Mouse (Mus musculus) MEL (cell line): ENCODE measurements at regions not wholly inside any gene's neighbourhood (a gene's known extent, or its start where the extent isn't known, plus 50 kb on each side); places are given as distances from the start of the nearest gene placed in this dataset.

Source experiments
- CHD1 ChIP-seq: IDR thresholded peaks from 2 replicates; pipeline ENCODE4 v1.6.1; 2012; ENCODE audit warnings: low read depth, mild to moderate bottlenecking, inconsistent platforms, low read length, improper control_type of control experiment
- CTCF ChIP-seq, 3 experiments: IDR thresholded peaks in 2 of 3; conservative IDR thresholded peaks in 1 of 3; 2 replicates each; pipeline ENCODE4 v1.5.1; 2011 to 2012; ENCODE audit warnings: low read length in 3 of 3, low read depth in 2 of 3, mild to moderate bottlenecking in 2 of 3, improper control_type of control experiment in 1 of 3, inconsistent platforms in 1 of 3, mixed read lengths in 1 of 3, moderate library complexity in 1 of 3; ENCODE audit not compliant: control insufficient read depth in 1 of 3, insufficient read depth in 1 of 3, poor library complexity in 1 of 3, severe bottlenecking in 1 of 3
- ELF1 ChIP-seq: IDR thresholded peaks from 2 replicates; pipeline ENCODE4 v1.6.1; 2014; ENCODE audit warnings: low read depth, mild to moderate bottlenecking, inconsistent platforms, low read length, improper control_type of control experiment, moderate library complexity
- MAX ChIP-seq: IDR thresholded peaks from 2 replicates; pipeline ENCODE4 v1.6.1; 2011; ENCODE audit warnings: low read length, improper control_type of control experiment
- MAZ ChIP-seq: IDR thresholded peaks from 2 replicates; pipeline ENCODE4 v1.6.1; 2012; ENCODE audit warnings: low read depth, mild to moderate bottlenecking, inconsistent platforms, low read length, improper control_type of control experiment
- MEF2A ChIP-seq: IDR thresholded peaks from 2 replicates; pipeline ENCODE4 v1.6.1; 2014; ENCODE audit warnings: low read depth, mild to moderate bottlenecking, inconsistent platforms, low read length, improper control_type of control experiment; ENCODE audit not compliant: poor library complexity, insufficient replicate concordance, severe bottlenecking; ENCODE audit errors: extremely low read depth
- NRF1 ChIP-seq: IDR thresholded peaks from 2 replicates; pipeline ENCODE4 v1.6.1; 2014; ENCODE audit warnings: low read depth, mild to moderate bottlenecking, inconsistent platforms, low read length, improper control_type of control experiment, moderate library complexity; ENCODE audit not compliant: poor library complexity, insufficient read depth, severe bottlenecking
- POLR2AphosphoS5 ChIP-seq: IDR thresholded peaks from 2 replicates; pipeline ENCODE4 v1.6.1; 2012; ENCODE audit warnings: low read depth, borderline replicate concordance, mild to moderate bottlenecking, inconsistent platforms, low read length, moderate library complexity, mixed read lengths
- SIN3A ChIP-seq: IDR thresholded peaks from 2 replicates; pipeline ENCODE4 v1.6.1; 2012; ENCODE audit warnings: low read length, improper control_type of control experiment, inconsistent platforms
- ZMIZ1 ChIP-seq: IDR thresholded peaks from 2 replicates; pipeline ENCODE4 v1.6.1; 2012; ENCODE audit warnings: low read depth, mild to moderate bottlenecking, inconsistent platforms, low read length, improper control_type of control experiment, moderate library complexity
- ZNF384 ChIP-seq: IDR thresholded peaks from 2 replicates; pipeline ENCODE4 v1.6.1; 2012; ENCODE audit warnings: low read depth, mild to moderate bottlenecking, inconsistent platforms, low read length, improper control_type of control experiment

- TF ChIP-seq MEF2A: no peak
- TF ChIP-seq CTCF (IDR thresholded peaks at IDR 0.05 in 2 of 3, conservative IDR thresholded peaks at IDR 0.05 in 1 of 3; ENCODE audit: control insufficient read depth in 1 of 3, insufficient read depth in 1 of 3, low read depth in 2 of 3, low read length in 3 of 3, poor library complexity in 1 of 3, severe bottlenecking in 1 of 3): no peak
- TF ChIP-seq CHD1: no peak
- TF ChIP-seq ZNF384: no peak
- no peak for TF ChIP-seq ELF1
- TF ChIP-seq MAZ: no peak
- no peak for TF ChIP-seq NRF1
- TF ChIP-seq MAX: no peak
- no peak for TF ChIP-seq ZMIZ1
- TF ChIP-seq SIN3A: no peak
- no peak for TF ChIP-seq POLR2AphosphoS5
Measured at GRCm38 (mm10) chr5:47386750-47387149, 596.2 kb upstream of the Slit2 start.
